Mouse (Mus musculus): Measurements from ENCODE around the gene Arhgef26. TPM values are rescaled to one million over a fixed set of nuclear protein-coding genes. Genes with fewer than 3 reads are reported as not detected.
A peak's percentile ranks its signal among the peaks of the same experiment; 100 is the strongest.

Arhgef26 gene
- total and polyA plus RNA-seq, 3 experiments, result 0.16 TPM; not detected in 2

DNA sequence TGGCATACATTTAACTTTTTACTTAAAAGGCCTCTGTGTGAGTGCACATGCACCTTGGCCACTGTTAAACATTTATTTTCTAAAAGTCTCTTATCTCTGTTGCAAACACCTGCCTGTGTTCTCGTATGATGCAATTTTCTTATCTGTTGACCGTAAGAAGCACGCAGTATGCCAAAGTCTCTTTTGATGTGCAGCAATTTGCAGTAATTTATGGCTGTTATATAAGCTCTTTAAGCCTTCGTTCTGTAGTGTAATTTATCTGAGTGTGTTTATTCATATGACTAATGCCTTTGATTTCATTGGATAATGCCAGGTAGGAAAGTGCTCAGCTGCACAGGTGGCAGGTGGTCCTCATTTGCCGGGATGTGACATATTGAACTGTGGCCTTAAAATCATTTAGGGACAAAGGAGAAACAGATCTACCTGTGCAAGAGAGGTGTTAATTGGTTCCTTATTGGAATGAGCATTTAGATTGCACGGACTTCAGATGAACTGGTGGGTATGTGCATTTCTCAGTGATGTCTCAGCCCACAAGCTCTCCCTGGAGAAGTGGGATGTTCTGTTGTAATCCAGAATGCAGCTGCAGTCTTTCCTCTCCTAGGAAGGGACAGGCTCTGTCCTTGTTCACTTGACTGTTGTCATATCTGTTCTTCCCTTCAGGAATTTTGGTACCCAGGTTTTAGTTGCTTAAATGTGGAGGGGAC is 10.5 kb downstream of the Arhgef26 start:
- Histone ChIP-seq H3K36me3 (replicated peaks) (no peaks in the 10 kb centered on the region), H3K4me1 (ENCODE audit: insufficient read depth, low read depth, low read length) (no peaks in the 10 kb centered on the region), H3K4me3 (ENCODE audit: low read depth, low read length) (no peak overlapping the region), H3K9me3 (replicated peaks) (no peaks in the 10 kb centered on the region), H3K27me3 (ENCODE audit: insufficient read depth, low read length) (no peaks in the 10 kb centered on the region)
- ATAC-seq (ENCODE audit: extremely low read depth, insufficient number of reproducible peaks, low FRiP score, poor library complexity, severe bottlenecking) (no peak), DNase-seq (ENCODE audit: low spot score) (no peak)
- TF ChIP-seq POLR2AphosphoS5 (IDR thresholded peaks at IDR 0.05; ENCODE audit: insufficient replicate concordance, low read depth, low read length) (no peak), CTCF (IDR thresholded peaks at IDR 0.05; ENCODE audit: low read depth, low read length) (no peak), TAL1 (conservative IDR thresholded peaks at IDR 0.05; ENCODE audit: low read depth, low read length) (no peak), GATA2 (IDR thresholded peaks at IDR 0.05; ENCODE audit: borderline replicate concordance, low read depth, low read length) (no peak), GATA1 (IDR thresholded peaks at IDR 0.05; ENCODE audit: borderline replicate concordance, low read length) (no peak)

DNA sequence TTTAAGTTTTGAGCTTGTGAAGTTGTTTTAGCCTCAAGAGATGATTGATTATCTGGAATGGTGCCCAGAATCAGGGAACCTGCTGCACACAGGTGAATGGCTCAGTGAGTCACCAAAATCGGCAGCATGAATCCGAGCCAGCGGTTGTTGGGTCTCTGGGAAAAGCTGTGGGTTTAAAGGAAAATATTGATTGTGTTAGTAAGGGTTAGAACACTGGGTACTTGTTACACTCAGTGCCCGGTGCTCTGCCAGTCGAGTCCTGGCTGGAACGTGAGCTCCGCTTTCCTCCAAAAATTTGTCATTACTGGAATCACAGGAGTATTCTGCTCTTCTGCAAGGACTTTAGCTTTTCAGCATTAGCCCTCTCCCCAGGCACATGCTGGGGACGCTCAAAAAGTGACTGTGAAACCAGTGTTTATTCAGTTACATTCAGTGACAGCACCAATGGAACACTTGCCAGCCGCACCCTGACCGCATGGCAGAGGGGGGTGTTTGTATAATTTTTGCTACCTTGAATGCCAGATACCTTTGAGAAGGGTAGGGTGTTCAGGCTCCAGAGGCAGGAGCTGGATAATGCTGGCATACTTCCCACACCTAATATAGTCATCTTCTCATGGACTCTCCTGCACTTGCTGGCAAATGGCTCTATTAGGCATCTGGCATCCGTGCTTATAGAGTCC is 11.2 kb downstream of the Arhgef26 start:
- H3K4me1 ChIP-seq (ENCODE audit: insufficient read depth, low read depth, low read length), result no peaks in the 10 kb centered on the region
- no peak for ATAC-seq (ENCODE audit: extremely low read depth, insufficient number of reproducible peaks, low FRiP score, poor library complexity, severe bottlenecking)

DNA sequence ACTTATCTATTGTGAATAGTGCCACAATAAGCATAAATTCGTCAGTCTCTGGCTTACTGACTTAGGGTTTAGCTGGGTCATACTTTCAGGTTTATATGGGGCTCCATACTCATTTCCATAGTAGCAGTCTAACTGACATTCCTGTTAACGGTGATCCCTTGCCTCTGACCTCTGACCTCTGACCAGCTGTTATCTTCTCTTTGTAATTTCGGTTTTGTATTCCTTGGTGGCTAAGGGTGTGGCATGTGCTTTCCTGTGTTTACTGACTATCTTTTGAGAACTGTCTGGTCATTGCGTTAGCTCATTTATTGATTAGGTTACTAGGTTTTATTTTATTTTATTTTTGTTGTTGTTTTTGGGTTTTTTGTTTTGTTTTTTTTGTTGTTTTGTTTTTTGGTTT is 13.9 kb downstream of the Arhgef26 start:
- H3K4me1 ChIP-seq (ENCODE audit: insufficient read depth, low read depth, low read length), result no peaks in the 10 kb centered on the region
- H3K4me3 ChIP-seq (ENCODE audit: low read depth, low read length), result no peak overlapping the region
- no peaks in the 10 kb centered on the region for H3K9me3 ChIP-seq (replicated peaks)
- DNase-seq (ENCODE audit: low spot score) (no peak), ATAC-seq (ENCODE audit: extremely low read depth, insufficient number of reproducible peaks, low FRiP score, poor library complexity, severe bottlenecking) (no peak)
- H3K36me3 ChIP-seq (replicated peaks), result no peaks in the 10 kb centered on the region
- no peaks in the 10 kb centered on the region for H3K27me3 ChIP-seq (ENCODE audit: insufficient read depth, low read length)
- TF ChIP-seq TAL1 (conservative IDR thresholded peaks at IDR 0.05; ENCODE audit: low read depth, low read length) (no peak), CTCF (IDR thresholded peaks at IDR 0.05; ENCODE audit: low read depth, low read length) (no peak), GATA2 (IDR thresholded peaks at IDR 0.05; ENCODE audit: borderline replicate concordance, low read depth, low read length) (no peak), GATA1 (IDR thresholded peaks at IDR 0.05; ENCODE audit: borderline replicate concordance, low read length) (no peak), POLR2AphosphoS5 (IDR thresholded peaks at IDR 0.05; ENCODE audit: insufficient replicate concordance, low read depth, low read length) (no peak)

More for the DNA sequence above, 11.2 kb downstream of the Arhgef26 start:
- Histone ChIP-seq H3K27me3 (ENCODE audit: insufficient read depth, low read length) (no peaks in the 10 kb centered on the region), H3K36me3 (replicated peaks) (no peaks in the 10 kb centered on the region), H3K4me3 (ENCODE audit: low read depth, low read length) (no peak overlapping the region), H3K9me3 (replicated peaks) (no peaks in the 10 kb centered on the region)
- no peak for DNase-seq (ENCODE audit: low spot score)
- TF ChIP-seq TAL1 (conservative IDR thresholded peaks at IDR 0.05; ENCODE audit: low read depth, low read length), result no peak
- no peak for TF ChIP-seq GATA2 (IDR thresholded peaks at IDR 0.05; ENCODE audit: borderline replicate concordance, low read depth, low read length)
- no peak for TF ChIP-seq POLR2AphosphoS5 (IDR thresholded peaks at IDR 0.05; ENCODE audit: insufficient replicate concordance, low read depth, low read length)
- TF ChIP-seq GATA1 (IDR thresholded peaks at IDR 0.05; ENCODE audit: borderline replicate concordance, low read length), result no peak
- TF ChIP-seq CTCF (IDR thresholded peaks at IDR 0.05; ENCODE audit: low read depth, low read length), result no peak

DNA sequence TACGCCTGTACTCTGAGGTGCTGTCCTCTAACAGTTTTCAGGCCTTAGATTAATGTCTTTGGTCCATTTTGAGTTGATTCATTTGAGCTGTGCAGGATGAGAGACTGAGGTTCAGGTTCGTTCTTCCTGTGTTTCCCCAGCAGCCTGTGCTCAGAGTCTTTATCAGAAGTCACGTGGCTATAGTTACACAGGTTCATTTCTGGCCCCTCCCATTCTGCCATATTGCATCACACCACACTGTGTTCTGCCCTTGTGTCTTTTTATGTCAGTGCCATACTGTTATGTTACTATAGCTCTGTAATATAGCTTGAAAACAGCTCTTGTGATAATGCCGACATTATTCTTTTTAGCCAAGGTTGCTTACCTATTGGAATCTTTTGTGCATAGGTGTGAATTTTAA is 14.7 kb downstream of the Arhgef26 start:
- ATAC-seq (ENCODE audit: extremely low read depth, insufficient number of reproducible peaks, low FRiP score, poor library complexity, severe bottlenecking) (0 out of 2 replicates have a peak, but pooled peaks have one; percentile 15), DNase-seq (ENCODE audit: low spot score) (no peak)
- H3K4me3 ChIP-seq (ENCODE audit: low read depth, low read length), result no peak overlapping the region
- H3K27me3 ChIP-seq (ENCODE audit: insufficient read depth, low read length), result no peaks in the 10 kb centered on the region
- H3K4me1 ChIP-seq (ENCODE audit: insufficient read depth, low read depth, low read length), result no peaks in the 10 kb centered on the region
- no peak for TF ChIP-seq GATA1 (IDR thresholded peaks at IDR 0.05; ENCODE audit: borderline replicate concordance, low read length)
- H3K9me3 ChIP-seq (replicated peaks), result no peaks in the 10 kb centered on the region
- H3K36me3 ChIP-seq (replicated peaks), result no peaks in the 10 kb centered on the region

DNA sequence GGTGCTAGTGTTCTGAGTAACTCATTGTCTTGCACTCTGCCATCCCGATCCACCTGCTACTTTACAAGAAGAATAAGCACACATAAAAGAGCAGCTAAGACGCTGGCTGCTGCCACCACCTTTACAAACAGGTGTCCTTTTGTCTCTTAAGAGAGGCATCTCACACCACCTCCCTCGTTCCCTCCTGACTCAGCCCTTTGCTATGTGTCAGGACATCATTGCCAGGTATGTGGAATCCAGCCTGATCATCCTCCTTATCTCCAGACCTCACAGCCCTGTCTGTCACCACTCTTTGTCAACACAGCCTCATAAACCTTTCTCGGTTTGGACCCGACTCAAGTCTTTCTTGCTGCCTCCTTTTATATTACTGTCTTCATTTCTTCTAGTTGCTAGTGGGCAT is 29.7 kb downstream of the Arhgef26 start:
- Histone ChIP-seq H3K36me3 (replicated peaks) (no peaks in the 10 kb centered on the region), H3K27me3 (ENCODE audit: insufficient read depth, low read length) (no peaks in the 10 kb centered on the region), H3K4me1 (ENCODE audit: insufficient read depth, low read depth, low read length) (no peaks in the 10 kb centered on the region), H3K9me3 (replicated peaks) (no peaks in the 10 kb centered on the region), H3K4me3 (ENCODE audit: low read depth, low read length) (no peak overlapping the region)
- DNase-seq (ENCODE audit: low spot score) (no peak), ATAC-seq (ENCODE audit: extremely low read depth, insufficient number of reproducible peaks, low FRiP score, poor library complexity, severe bottlenecking) (no peak)
- TF ChIP-seq POLR2AphosphoS5 (IDR thresholded peaks at IDR 0.05; ENCODE audit: insufficient replicate concordance, low read depth, low read length) (no peak), GATA2 (IDR thresholded peaks at IDR 0.05; ENCODE audit: borderline replicate concordance, low read depth, low read length) (no peak), CTCF (IDR thresholded peaks at IDR 0.05; ENCODE audit: low read depth, low read length) (no peak), TAL1 (conservative IDR thresholded peaks at IDR 0.05; ENCODE audit: low read depth, low read length) (no peak), GATA1 (IDR thresholded peaks at IDR 0.05; ENCODE audit: borderline replicate concordance, low read length) (no peak)

DNA sequence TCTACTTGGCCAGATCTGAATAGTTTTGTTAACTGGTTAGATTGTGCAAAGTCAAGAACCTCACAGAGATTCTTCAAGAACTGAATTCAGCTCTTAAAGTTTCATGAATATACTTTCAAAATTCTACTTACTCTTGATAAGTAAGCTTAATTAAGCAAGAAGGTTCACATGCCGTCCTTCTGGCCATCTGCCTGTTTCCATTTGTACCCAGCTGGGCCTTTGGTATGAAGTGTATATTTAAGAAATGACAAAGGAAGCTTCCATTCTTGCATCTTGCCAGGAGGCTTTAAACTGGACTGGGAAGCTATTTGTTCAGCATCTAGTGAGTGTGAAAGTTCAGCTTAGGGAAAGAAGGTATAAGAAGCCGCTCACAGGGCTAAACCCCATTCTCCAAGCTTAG is 34.7 kb downstream of the Arhgef26 start:
- no peaks in the 10 kb centered on the region for H3K27me3 ChIP-seq (ENCODE audit: insufficient read depth, low read length)
- no peak for DNase-seq (ENCODE audit: low spot score)
- H3K4me3 ChIP-seq (ENCODE audit: low read depth, low read length), result no peak overlapping the region
- no peak for ATAC-seq (ENCODE audit: extremely low read depth, insufficient number of reproducible peaks, low FRiP score, poor library complexity, severe bottlenecking)
- no peaks in the 10 kb centered on the region for H3K9me3 ChIP-seq (replicated peaks)
- H3K36me3 ChIP-seq (replicated peaks), result no peaks in the 10 kb centered on the region
- H3K4me1 ChIP-seq (ENCODE audit: insufficient read depth, low read depth, low read length), result no peaks in the 10 kb centered on the region
- no peak for TF ChIP-seq GATA1 (IDR thresholded peaks at IDR 0.05; ENCODE audit: borderline replicate concordance, low read length)
- no peak for TF ChIP-seq CTCF (IDR thresholded peaks at IDR 0.05; ENCODE audit: low read depth, low read length)
- no peak for TF ChIP-seq TAL1 (conservative IDR thresholded peaks at IDR 0.05; ENCODE audit: low read depth, low read length)
- TF ChIP-seq GATA2 (IDR thresholded peaks at IDR 0.05; ENCODE audit: borderline replicate concordance, low read depth, low read length), result no peak
- TF ChIP-seq POLR2AphosphoS5 (IDR thresholded peaks at IDR 0.05; ENCODE audit: insufficient replicate concordance, low read depth, low read length), result no peak

Data from G1E (cell line).